Mouse (Mus musculus): ENCODE measurements at regions not wholly inside any gene's neighbourhood (a gene's known extent, or its start where the extent isn't known, plus 50 kb on each side); places are given as distances from the start of the nearest gene placed in this dataset.

DNA sequence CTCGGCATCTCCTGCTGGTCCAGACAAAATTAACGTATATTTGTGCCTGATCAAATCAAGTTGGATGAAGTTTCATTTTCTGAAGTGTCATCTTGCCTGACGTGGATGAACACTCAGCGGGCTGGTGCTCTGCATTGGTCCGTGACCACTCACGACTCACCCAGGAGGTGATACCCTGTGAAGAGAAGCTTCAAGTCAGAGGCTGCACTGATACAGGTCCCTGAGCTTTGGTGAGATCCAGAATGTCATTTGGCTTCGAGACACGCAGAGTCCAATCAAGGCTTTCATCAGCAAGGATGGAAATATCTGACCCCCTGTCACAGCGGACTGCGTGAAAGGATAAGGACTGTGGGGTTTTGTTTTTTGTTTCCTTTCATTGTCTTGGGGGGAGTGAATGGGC, 90.4 kb downstream of the Kcnrg start:
- ATAC-seq (ENCODE audit: insufficient number of reproducible peaks, low FRiP score, low TSS enrichment, low read depth) = no peak
- H3K9me3 ChIP-seq = no peaks in the 10 kb centered on the region
- H3K9ac ChIP-seq = no peak overlapping the region
- H3K27me3 ChIP-seq = no peaks in the 10 kb centered on the region
- WGBS = 88% methylated on average over 10 of the region's 10 CpGs
- H3K27ac ChIP-seq = no peak overlapping the region
- no peak overlapping the region for H3K4me2 ChIP-seq
- no peak overlapping the region for H3K4me3 ChIP-seq
- H3K36me3 ChIP-seq = no peaks in the 10 kb centered on the region
- peaks cover 9% of the 10 kb centered on the region for H3K4me1 ChIP-seq

DNA sequence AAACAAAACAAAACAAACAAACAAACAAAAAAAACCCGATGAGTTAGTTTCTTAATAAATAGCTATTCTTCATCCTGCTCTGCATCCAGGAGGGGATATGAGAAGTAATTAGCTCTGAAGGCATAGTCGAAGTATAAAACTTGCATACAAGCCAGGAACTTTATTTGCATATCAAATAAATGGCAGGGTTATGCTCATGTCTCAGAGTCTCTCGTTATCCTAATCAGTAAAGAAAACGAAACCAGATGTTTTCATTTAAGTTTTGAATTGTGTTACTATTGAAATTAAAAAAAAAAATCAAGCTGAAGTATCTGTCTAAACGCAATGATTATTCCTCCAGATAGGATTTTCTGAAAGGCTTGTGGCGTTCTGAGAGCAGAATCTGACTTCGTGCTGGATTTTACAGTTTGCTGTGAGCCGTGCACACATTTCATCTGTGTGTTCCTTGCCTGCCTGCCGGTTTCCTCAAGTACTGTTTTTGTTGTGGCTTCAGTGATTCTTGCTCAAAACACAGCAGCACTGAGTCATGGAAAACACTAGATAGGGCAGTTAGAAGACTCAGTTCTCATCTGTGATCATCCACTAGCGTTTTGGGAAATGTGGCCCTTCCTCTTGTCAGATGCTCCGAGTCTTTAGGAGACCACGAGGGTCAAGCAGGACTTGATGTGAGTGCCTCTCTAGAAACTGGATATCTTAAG, 91.2 kb downstream of the Kcnrg start:
- 33% methylated on average over 12 of the region's 12 CpGs for WGBS
- Histone ChIP-seq H3K9me3 (no peaks in the 10 kb centered on the region), H3K4me2 (no peak overlapping the region), H3K4me3 (no peak overlapping the region), H3K27ac (no peak overlapping the region), H3K9ac (no peak overlapping the region), H3K4me1 (peaks cover 9% of the 10 kb centered on the region), H3K27me3 (no peaks in the 10 kb centered on the region), H3K36me3 (no peaks in the 10 kb centered on the region)
- no peak for ATAC-seq (ENCODE audit: insufficient number of reproducible peaks, low FRiP score, low TSS enrichment, low read depth)

DNA sequence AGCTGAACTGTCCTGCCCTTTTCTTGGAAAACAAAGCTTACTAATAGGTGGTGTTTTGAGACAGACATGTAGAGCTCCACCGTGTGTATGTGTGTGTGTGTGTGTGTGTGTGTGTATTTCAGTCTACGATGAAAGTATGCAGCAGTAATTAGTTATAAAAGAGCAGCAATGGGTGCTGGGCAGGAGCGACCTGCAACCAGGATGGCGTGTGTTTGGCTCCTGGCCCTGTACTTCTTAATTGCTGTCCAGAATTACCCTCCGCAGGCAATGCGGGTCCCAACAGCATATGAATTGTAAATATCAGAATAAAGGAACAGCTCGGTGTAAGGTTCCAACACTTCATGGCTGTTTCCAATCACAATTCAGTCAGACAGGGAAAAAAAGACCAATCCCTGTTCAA, 92.4 kb downstream of the Kcnrg start:
- no peaks in the 10 kb centered on the region for H3K27me3 ChIP-seq
- H3K36me3 ChIP-seq = no peaks in the 10 kb centered on the region
- 37% methylated on average over 7 of the region's 7 CpGs for WGBS
- no peak overlapping the region for H3K9ac ChIP-seq
- H3K27ac ChIP-seq = no peak overlapping the region
- H3K4me1 ChIP-seq = peaks cover 9% of the 10 kb centered on the region
- no peak overlapping the region for H3K4me2 ChIP-seq
- H3K4me3 ChIP-seq = no peak overlapping the region
- H3K9me3 ChIP-seq = no peaks in the 10 kb centered on the region
- ATAC-seq (ENCODE audit: insufficient number of reproducible peaks, low FRiP score, low TSS enrichment, low read depth) = no peak

DNA sequence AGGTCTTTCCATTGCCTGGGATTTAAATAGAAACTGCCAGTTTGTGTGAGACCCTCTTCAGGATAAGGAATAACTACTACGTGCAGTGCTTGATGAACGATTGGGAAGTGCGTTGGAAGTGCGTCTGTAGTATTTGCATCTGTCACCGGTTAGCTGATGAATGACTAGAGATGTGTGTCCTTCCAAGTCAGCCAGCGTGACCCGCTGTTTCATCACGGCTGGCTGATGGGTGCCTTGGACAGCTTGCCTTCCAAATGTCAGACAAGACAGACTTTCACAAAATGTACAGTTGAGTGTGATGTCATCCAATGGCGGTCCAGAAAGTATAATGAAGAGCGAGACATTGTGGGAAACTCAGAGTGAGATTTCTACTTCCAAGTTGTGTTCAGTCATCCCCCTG, 93.9 kb downstream of the Kcnrg start:
- no peak overlapping the region for H3K27ac ChIP-seq
- no peak for ATAC-seq (ENCODE audit: insufficient number of reproducible peaks, low FRiP score, low TSS enrichment, low read depth)

DNA sequence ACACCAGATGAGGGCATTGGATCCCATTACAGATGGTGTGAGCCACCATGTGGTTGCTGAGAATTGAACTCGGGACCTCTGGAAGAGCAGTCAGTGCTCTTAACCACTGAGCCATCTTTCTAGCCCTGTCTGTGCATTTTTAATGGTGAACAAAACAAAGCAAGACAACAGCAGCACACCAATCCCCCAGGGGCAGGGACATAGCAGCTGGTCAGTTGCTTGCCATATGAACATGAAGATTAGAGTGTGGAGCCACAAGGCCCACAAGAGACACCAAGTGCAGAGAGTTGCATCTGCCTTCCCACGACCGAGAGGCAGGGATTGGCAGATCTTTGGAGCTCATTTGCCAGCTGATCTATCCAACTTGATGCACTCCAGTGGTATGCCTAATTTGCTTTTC, 96.7 kb downstream of the Kcnrg start:
- no peak for ATAC-seq (ENCODE audit: insufficient number of reproducible peaks, low FRiP score, low TSS enrichment, low read depth)
- H3K4me1 ChIP-seq = peaks cover 15% of the 10 kb centered on the region
- H3K9ac ChIP-seq = no peak overlapping the region
- H3K4me2 ChIP-seq = no peak overlapping the region
- 85% methylated on average over 3 of the region's 3 CpGs for WGBS
- H3K27ac ChIP-seq = no peak overlapping the region
- no peaks in the 10 kb centered on the region for H3K9me3 ChIP-seq
- H3K36me3 ChIP-seq = no peaks in the 10 kb centered on the region
- H3K27me3 ChIP-seq = no peaks in the 10 kb centered on the region
- H3K4me3 ChIP-seq = no peak overlapping the region

More for the DNA sequence above, 93.9 kb downstream of the Kcnrg start:
- no peaks in the 10 kb centered on the region for H3K27me3 ChIP-seq
- H3K9ac ChIP-seq = no peak overlapping the region
- no peaks in the 10 kb centered on the region for H3K9me3 ChIP-seq
- no peak overlapping the region for H3K4me3 ChIP-seq
- H3K36me3 ChIP-seq = no peaks in the 10 kb centered on the region
- no peak overlapping the region for H3K4me2 ChIP-seq
- H3K4me1 ChIP-seq = peaks cover 9% of the 10 kb centered on the region
- WGBS = 79% methylated on average over 10 of the region's 10 CpGs

DNA sequence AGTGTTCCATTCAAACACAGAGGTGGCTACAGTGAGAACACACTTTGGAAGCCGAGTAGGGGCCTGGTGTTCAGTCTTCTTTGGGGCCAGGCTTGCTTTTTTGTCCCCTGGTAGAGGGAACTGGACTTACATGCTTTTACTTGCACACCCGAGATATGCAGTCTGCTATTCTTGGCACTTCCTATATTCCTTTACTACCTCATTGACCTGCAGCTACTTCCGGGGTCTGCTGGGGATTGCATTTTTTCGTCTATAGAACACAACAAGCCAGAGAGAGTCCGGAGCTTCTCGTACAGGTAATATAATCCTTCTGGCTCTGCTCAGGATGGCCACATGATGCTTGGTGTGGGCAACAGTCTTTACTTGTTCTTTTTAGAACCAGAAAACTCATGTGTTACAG, 99.7 kb downstream of the Kcnrg start:
- Histone ChIP-seq H3K9me3 (no peaks in the 10 kb centered on the region), H3K4me2 (no peak overlapping the region), H3K27ac (no peak overlapping the region), H3K27me3 (no peaks in the 10 kb centered on the region), H3K9ac (no peak overlapping the region), H3K4me3 (no peak overlapping the region), H3K36me3 (no peaks in the 10 kb centered on the region), H3K4me1 (peaks cover 20% of the 10 kb centered on the region)
- ATAC-seq (ENCODE audit: insufficient number of reproducible peaks, low FRiP score, low TSS enrichment, low read depth) = no peak
- 48% methylated on average over 6 of the region's 6 CpGs for WGBS

DNA sequence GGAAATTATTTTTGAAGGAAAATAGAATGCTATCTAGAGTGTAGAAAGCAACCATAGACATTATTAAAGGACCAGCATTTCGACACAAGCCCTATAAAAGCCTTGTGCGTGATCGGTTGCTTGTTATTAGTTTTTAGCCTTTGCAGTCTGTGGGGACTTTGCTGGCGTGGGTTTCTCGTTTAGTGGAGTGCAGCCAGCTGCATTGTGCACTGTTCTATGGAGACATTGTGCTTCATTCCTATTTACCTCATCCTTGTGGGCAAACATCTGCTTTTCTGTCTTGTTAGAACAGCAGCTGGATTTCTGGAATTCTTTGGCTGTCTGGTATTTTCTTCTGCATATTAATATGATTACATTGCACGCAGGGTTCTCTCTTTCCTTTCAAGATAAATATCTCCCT, 101.1 kb downstream of the Kcnrg start:
- Histone ChIP-seq H3K27ac (no peak overlapping the region), H3K9me3 (no peaks in the 10 kb centered on the region), H3K4me3 (no peak overlapping the region), H3K4me1 (peaks cover 20% of the 10 kb centered on the region), H3K27me3 (no peaks in the 10 kb centered on the region), H3K4me2 (no peak overlapping the region), H3K9ac (no peak overlapping the region), H3K36me3 (no peaks in the 10 kb centered on the region)
- ATAC-seq (ENCODE audit: insufficient number of reproducible peaks, low FRiP score, low TSS enrichment, low read depth) = no peak
- 20% methylated on average over 6 of the region's 6 CpGs for WGBS

DNA sequence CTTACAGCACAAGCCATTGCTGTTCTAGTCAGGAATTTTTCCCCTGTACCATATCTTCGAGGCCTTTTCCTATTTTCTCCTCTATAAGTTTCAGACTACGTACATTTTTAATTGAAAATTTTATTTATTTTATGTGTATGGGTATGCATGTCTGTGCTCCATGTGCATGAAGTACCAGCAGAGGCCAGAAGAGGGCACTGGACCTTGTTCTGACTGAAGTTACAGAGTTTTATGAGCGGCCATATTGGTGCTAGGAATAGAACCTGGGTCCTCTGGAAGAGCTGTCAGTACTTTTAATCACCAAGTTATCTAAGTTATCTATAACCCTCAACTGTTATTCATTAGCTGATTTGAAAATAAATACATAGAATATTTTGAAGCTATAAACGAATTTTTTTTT, 108.5 kb downstream of the Kcnrg start:
- H3K4me3 ChIP-seq = no peak overlapping the region
- no peak overlapping the region for H3K4me2 ChIP-seq
- no peaks in the 10 kb centered on the region for H3K27me3 ChIP-seq
- no peak overlapping the region for H3K27ac ChIP-seq
- H3K9me3 ChIP-seq = 0 out of 2 replicates have a peak, but pooled peaks cover 4% of the 10 kb centered on the region
- H3K9ac ChIP-seq = no peak overlapping the region
- H3K36me3 ChIP-seq = no peaks in the 10 kb centered on the region
- 94% methylated on average over 4 of the region's 4 CpGs for WGBS
- no peak for ATAC-seq (ENCODE audit: insufficient number of reproducible peaks, low FRiP score, low TSS enrichment, low read depth)
- peaks cover 4% of the 10 kb centered on the region for H3K4me1 ChIP-seq

DNA sequence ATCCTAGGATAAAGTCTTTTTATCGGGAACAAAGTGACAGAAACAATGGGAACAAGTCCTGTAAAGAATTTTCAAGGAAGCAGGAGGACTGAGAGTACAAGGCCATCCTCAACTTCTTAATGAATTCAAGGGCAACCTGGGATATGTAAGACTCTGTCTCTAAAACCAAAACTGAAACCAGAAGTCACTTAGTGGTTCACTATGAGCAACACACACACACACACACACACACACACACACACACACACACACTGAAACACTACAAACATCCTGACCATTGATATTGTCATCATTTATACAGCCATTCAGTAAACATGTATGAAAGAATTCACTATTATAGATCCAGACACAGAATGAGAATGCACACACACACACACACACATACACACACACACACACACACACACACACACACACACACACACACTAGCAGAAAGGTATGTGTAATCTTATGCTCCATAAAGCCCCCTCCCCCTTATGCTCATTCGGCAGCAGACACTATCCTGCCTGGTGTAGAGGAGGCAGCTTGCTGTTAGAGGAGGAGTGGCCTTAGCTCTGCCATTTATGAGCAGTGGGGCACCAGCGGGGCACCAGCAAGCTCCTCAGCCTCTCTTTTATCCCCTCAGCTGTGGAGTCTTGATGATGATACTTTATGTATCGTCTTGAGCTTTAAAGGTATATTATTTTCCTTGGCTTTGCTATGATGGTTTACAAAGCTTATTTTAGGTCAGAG, 111.3 kb downstream of the Kcnrg start:
- no peaks in the 10 kb centered on the region for H3K27me3 ChIP-seq
- H3K36me3 ChIP-seq = no peaks in the 10 kb centered on the region
- 46% methylated on average over 4 of the region's 4 CpGs for WGBS

DNA sequence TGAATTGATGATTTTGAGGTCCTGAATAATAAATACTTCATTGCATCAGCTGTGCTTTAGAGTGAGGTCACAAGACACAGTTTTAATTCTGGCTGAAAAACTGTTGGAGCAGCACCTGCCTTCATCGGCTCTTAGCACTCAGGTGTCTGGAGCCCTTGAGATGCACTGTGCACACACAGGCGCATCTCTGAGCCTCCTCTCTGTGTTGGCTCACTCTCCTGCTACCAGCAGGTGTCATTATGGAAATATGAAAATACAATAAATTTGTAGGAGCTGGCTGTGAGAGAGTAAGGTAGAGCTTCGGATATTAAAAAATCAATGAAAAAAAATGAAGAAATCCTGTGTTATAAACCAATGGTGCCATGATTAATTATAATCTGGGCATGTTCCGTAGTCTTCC, 114.0 kb downstream of the Kcnrg start:
- Histone ChIP-seq H3K4me1 (no peaks in the 10 kb centered on the region), H3K4me3 (no peak overlapping the region), H3K9ac (no peak overlapping the region), H3K4me2 (no peak overlapping the region), H3K27ac (no peak overlapping the region), H3K27me3 (no peaks in the 10 kb centered on the region), H3K9me3 (0 out of 2 replicates have a peak, but pooled peaks cover under 1% of the 10 kb centered on the region), H3K36me3 (no peaks in the 10 kb centered on the region)
- 83% methylated on average over 4 of the region's 4 CpGs for WGBS
- no peak for ATAC-seq (ENCODE audit: insufficient number of reproducible peaks, low FRiP score, low TSS enrichment, low read depth)

More for the DNA sequence above, 111.3 kb downstream of the Kcnrg start:
- Histone ChIP-seq H3K9me3 (0 out of 2 replicates have a peak, but pooled peaks cover 4% of the 10 kb centered on the region), H3K27ac (no peak overlapping the region), H3K4me2 (no peak overlapping the region), H3K9ac (no peak overlapping the region), H3K4me3 (no peak overlapping the region), H3K4me1 (no peaks in the 10 kb centered on the region)
- no peak for ATAC-seq (ENCODE audit: insufficient number of reproducible peaks, low FRiP score, low TSS enrichment, low read depth)

DNA sequence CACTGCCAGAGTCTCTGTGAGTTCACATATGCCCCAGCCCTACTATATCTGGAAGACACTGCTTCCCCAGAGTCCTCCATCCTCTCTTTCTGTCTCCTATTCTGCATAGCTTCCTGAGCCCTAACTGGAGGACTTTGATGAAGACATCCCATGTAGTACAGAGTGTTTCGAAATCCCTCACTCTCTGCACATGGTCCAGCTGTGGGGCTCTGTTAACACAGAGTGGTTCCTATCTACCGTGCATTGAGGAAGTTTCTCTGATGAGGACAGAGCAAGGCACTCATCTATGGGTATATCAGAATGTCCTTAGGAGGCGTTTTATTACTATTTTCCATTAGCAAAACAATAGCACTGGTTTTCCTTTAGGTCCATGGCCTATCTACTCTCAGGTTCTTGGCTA, 117.7 kb downstream of the Kcnrg start:
- Histone ChIP-seq H3K27ac (no peak overlapping the region), H3K9ac (no peak overlapping the region), H3K27me3 (no peaks in the 10 kb centered on the region), H3K4me1 (peaks cover 6% of the 10 kb centered on the region; the same call in 1 of the 2 replicates), H3K4me2 (no peak overlapping the region), H3K4me3 (no peak overlapping the region), H3K9me3 (no peaks in the 10 kb centered on the region), H3K36me3 (no peaks in the 10 kb centered on the region)
- ATAC-seq (ENCODE audit: insufficient number of reproducible peaks, low FRiP score, low TSS enrichment, low read depth) = no peak
- WGBS = 84% methylated on average over 3 of the region's 3 CpGs

DNA sequence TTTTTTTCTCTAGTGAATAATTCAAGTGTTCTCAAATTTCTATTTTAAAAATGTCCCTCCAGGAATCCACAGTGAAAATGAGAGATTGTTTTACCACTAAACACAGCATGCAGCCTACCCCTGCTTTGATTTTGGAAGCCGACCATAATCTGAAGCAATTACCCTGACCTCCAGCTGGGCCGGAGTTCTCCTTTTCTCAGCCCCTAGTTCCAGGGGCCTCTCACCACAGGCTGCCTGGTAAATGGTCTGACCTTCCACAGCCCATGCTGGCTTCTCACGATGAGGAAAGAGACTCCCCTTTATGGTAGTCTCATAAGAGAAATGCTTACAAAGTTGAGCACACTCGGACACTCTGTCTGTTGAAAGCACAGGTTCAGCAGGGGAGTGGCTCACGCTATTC, 121.3 kb downstream of the Kcnrg start:
- no peak for ATAC-seq (ENCODE audit: insufficient number of reproducible peaks, low FRiP score, low TSS enrichment, low read depth)
- H3K27ac ChIP-seq = no peak overlapping the region

More for the DNA sequence above, 121.3 kb downstream of the Kcnrg start:
- H3K4me1 ChIP-seq = peaks cover 6% of the 10 kb centered on the region; the same call in 1 of the 2 replicates
- H3K4me2 ChIP-seq = no peak overlapping the region
- no peaks in the 10 kb centered on the region for H3K36me3 ChIP-seq
- H3K4me3 ChIP-seq = no peak overlapping the region
- no peaks in the 10 kb centered on the region for H3K9me3 ChIP-seq
- no peak overlapping the region for H3K9ac ChIP-seq
- no peaks in the 10 kb centered on the region for H3K27me3 ChIP-seq
- 20% methylated on average over 5 of the region's 5 CpGs for WGBS

Measured in limb, embryonic 15.5 days (tissue).